Mouse (Mus musculus) small intestine, adult 2 months (tissue): ENCODE results near the gene Wdr17. TPM values are rescaled to one million over a fixed set of nuclear protein-coding genes. Genes with fewer than 3 reads are reported as not detected.

Experiments used
- H3K27ac ChIP-seq: fragments of 200-500 bp; 2 replicates; pipeline ENCODE4 v1.5.1; 2012; ENCODE audit warnings: low read depth, low read length, control low read depth, inconsistent platforms; ENCODE audit not compliant: insufficient read depth
- H3K27me3 ChIP-seq: fragments of 200-500 bp; 2 replicates; pipeline ENCODE4 v1.6.1; 2012; ENCODE audit warnings: mild to moderate bottlenecking, moderate library complexity, low read length, inconsistent platforms; ENCODE audit not compliant: control insufficient read depth, insufficient read depth
- H3K36me3 ChIP-seq: fragments of 200-500 bp; 2 replicates; pipeline ENCODE4 v1.6.1; 2012; ENCODE audit warnings: mild to moderate bottlenecking, low read length, control low read depth, inconsistent platforms; ENCODE audit not compliant: control insufficient read depth, insufficient read depth
- H3K4me1 ChIP-seq: fragments of 200-500 bp; 2 replicates; pipeline ENCODE4 v1.6.1; 2012; ENCODE audit warnings: low read length, inconsistent platforms, mixed read lengths; ENCODE audit not compliant: control insufficient read depth, insufficient read depth, insufficient read length
- H3K4me3 ChIP-seq: fragments of 200-500 bp; 2 replicates; pipeline ENCODE4 v1.5.1; 2012; ENCODE audit warnings: low read depth, mild to moderate bottlenecking, control low read depth, inconsistent platforms, low read length, moderate library complexity
- CTCF ChIP-seq: fragments of 200-500 bp; IDR thresholded peaks from 2 replicates; pipeline ENCODE4 v1.5.1; 2012; ENCODE audit warnings: low read depth, mild to moderate bottlenecking, control low read depth, inconsistent platforms, low read length, moderate library complexity, mixed read lengths; ENCODE audit not compliant: insufficient replicate concordance, insufficient read length; ENCODE audit errors: extremely low read depth
- POLR2A ChIP-seq: fragments of 200-500 bp; IDR thresholded peaks from 2 replicates; pipeline ENCODE4 v1.6.1; 2012; ENCODE audit warnings: low read depth, mild to moderate bottlenecking, control low read depth, inconsistent platforms, low read length, moderate library complexity
- WGBS: fragments of 180-500 bp; shearing (Covaris S2); methylation state at CpG from one replicate; pipeline ENCODE4 v1.1.7; 2018; 5-methylcytosine and 5-hydroxymethylcytosine counted together
- polyA plus RNA-seq: library from polyadenylated mRNA; depleted of rRNA; stranded (reverse); fragments of >200 nt; gene quantifications from 2 replicates; pipeline ENCODE4 v1.2.3, GENCODE M21; 2012

Wdr17 gene
- polyA plus RNA-seq, 1 experiment = 0.09 TPM

DNA sequence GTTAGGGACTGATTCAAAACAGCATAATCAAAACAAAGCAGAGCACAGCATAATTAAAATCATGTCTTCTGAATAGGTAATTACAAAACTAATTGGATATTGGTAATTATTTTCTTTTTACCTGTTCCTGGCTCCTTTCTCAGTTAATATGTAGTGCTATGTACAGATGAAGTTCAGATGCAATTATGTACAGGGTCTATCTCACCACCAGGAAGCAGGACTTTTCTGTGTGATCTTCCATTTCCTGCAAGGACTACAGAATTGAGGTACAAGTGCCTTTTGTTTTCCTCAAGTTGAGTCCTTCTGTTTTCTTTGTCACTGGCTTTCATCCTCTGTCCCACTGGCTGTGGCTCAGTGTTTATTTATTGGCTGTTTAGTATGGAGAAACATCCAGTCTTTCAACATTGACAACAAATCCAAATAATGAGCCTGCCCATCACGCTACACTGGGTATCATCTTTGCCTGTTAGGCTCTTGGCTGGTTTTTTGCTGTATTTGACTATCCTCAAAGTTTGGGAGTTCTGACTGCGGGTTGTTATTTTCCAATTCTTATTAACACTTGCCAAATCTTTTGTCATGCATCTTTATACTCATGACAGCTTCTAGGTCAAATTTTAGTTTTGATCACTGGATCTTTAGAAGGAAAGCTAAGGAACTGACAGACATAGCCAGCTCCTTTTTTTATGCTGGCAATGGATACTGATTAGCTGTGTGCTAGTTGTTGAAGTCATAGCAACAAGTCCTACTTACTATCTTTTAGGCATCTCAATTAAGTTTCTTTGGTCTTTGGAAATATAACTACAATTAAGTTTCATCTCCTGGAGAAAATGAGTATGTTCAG, 94.9 kb downstream of the Wdr17 start:
- Histone ChIP-seq H3K27me3 (no peaks in the 10 kb centered on the region), H3K4me3 (no peak overlapping the region), H3K4me1 (no peaks in the 10 kb centered on the region), H3K27ac (no peak overlapping the region), H3K36me3 (no peaks in the 10 kb centered on the region)
- TF ChIP-seq CTCF (no peak), POLR2A (no peak)
- WGBS = 75% methylated on average over 2 of the region's 2 CpGs

DNA sequence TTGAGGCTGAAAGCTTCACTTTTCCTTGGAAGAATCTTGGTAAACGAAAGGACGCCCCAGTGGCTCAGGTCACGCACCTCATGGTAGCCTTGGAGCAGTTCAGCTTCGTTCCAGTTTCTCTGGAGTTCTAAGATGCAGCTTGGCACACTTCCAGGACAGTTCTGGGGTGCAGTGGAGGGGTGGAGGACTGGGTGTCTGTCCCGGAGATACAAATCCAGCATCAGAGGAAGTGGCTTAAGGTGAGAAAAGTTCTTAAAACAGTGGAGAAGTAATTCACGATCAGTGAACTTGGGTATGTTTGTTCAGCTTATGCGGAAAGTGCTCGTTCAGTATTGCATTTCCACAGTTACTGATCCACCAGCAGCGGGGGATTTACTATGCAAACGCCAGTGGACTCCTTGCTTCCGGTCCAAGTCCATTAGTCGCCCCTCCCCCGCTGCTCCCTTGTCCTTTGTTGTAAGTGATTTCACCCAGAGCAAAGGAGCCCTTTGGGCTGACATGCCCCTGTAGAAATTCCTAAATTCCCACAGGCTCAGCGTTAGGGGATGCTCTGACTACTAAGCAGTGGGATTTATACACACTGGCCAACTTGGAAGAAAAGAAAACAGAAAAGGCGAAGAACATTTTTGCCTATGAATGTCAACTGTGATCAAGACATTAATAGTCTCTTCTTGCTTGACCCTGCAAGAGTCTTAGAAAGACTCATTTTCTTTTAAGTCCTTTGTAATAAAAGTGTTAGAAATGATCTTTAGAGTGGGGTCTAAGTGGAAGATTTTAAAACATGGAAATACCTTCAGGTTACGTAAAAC, 106.6 kb downstream of the Wdr17 start:
- 13% methylated on average over 16 of the region's 16 CpGs for WGBS

DNA sequence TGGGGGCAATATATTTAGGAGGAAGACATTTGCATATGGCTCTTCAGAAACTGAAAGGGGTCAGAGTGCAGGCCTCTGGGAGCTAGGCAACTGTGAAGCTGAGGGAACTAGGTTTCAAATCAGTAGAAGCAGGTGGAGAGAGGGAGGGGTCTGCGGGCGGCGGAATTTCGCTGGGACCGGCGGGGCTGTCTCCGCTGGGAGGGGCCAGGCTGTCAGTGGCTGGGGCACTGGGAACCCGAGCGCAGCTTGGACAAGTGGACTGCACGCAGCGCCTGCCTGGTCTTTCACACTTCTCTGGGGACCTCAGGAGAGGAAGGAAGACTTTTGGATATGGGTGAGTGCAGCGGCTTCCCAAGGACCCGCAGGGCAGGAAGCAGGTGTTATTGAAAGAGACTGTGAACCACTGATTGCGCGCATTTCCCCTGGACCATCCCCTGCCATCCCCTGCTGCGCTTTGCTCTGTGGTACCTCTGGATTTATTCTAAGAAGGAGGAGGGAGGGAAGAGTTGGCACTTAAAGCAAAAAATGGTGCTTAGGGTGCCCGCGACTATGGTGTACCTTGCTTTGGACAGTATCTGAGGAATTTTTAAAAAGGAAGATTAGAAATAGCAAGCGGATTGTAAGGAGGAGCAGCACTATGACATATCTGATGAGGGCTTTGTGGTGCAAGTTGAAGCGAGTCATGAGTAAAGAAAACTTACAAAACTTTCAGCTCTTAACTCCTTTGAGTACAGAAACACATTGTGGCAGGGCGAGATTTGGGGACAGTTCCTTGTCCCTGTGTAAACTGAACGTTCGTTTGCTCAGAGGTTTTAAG, 107.5 kb downstream of the Wdr17 start:
- Histone ChIP-seq H3K27me3 (no peaks in the 10 kb centered on the region), H3K4me3 (peak overlapping the region; percentile 38), H3K4me1 (peaks cover 4% of the 10 kb centered on the region; the same call in 1 of the 2 replicates), H3K36me3 (no peaks in the 10 kb centered on the region), H3K27ac (no peak overlapping the region)
- WGBS = 1% methylated on average over 23 of the region's 23 CpGs
- TF ChIP-seq POLR2A (no peak), CTCF (no peak)

More for the DNA sequence above, 106.6 kb downstream of the Wdr17 start:
- Histone ChIP-seq H3K4me3 (peak overlapping the region; percentile 27; the same call in 1 of the 2 replicates), H3K27me3 (no peaks in the 10 kb centered on the region), H3K27ac (no peak overlapping the region), H3K4me1 (peaks cover 4% of the 10 kb centered on the region; the same call in 1 of the 2 replicates), H3K36me3 (no peaks in the 10 kb centered on the region)
- TF ChIP-seq CTCF = no peak
- no peak for TF ChIP-seq POLR2A

- H3K27ac ChIP-seq = no peak overlapping the region
- no peaks in the 10 kb centered on the region for H3K36me3 ChIP-seq
- TF ChIP-seq CTCF (no peak), POLR2A (no peak)
- no peak overlapping the region for H3K4me3 ChIP-seq
- peaks cover 4% of the 10 kb centered on the region; the same call in 1 of the 2 replicates for H3K4me1 ChIP-seq
- no peaks in the 10 kb centered on the region for H3K27me3 ChIP-seq
Measured at GRCm38 (mm10) chr8:54777012-54777411, 110.0 kb downstream of the Wdr17 start.

DNA sequence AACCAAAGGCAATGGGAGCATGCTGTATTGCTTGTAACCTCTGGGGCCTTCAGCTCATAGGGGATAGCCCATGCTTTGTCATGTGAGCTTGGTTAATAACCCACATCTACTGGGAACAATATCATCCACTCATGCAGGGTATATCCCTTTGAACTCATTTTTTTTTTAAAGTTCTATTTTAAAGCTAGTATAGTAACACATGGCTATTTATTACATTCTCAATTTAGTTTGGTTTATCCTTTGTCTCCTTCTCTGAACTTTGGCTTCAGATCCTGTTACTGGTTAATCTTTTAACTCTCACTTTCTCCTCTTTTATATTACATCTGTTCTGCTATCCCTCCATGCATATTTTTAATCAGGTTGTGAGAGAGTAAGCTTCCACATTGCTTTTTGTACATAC, 110.7 kb downstream of the Wdr17 start:
- Histone ChIP-seq H3K36me3 (no peaks in the 10 kb centered on the region), H3K27ac (no peak overlapping the region), H3K27me3 (no peaks in the 10 kb centered on the region), H3K4me1 (peaks cover 4% of the 10 kb centered on the region; the same call in 1 of the 2 replicates), H3K4me3 (no peak overlapping the region)
- no peak for TF ChIP-seq POLR2A

GRCm38 (mm10) chr8:54757646-54758045, 129.3 kb downstream of the Wdr17 start:
- TF ChIP-seq CTCF = no peak
- Histone ChIP-seq H3K4me1 (no peaks in the 10 kb centered on the region), H3K36me3 (no peaks in the 10 kb centered on the region), H3K27me3 (no peaks in the 10 kb centered on the region), H3K4me3 (no peak overlapping the region), H3K27ac (no peak overlapping the region)
- WGBS = 84% methylated on average over 1 of the region's 1 CpGs
